Mouse (Mus musculus) cerebellum, adult 11 months (tissue): ENCODE data around the gene Atp5g1.
"Not testable (repeated sequence)": the region's sequence is repeated elsewhere in the genome, so short reads cannot be mapped to it uniquely, and the experiment has no call there.

Experiments used
- DNase-seq: peaks from one replicate; pipeline ENCODE4 v3.0.0; 2022

Gene Atp5g1

GRCm38 (mm10) chr11:96075509-96076220 is at the start of gene Atp5g1:
Atp5g1 (minus strand) TSS chr11:96075670.
- peak; percentile 99 for DNase-seq

GRCm38 (mm10) chr11:96124052-96124914 is 48.8 kb upstream of the Atp5g1 start:
- DNase-seq = no peak

GRCm38 (mm10) chr11:96122806-96123205 is 47.3 kb upstream of the Atp5g1 start:
- DNase-seq = not testable (repeated sequence)

GRCm38 (mm10) chr11:96119401-96119800 is 43.9 kb upstream of the Atp5g1 start:
- DNase-seq = no peak

GRCm38 (mm10) chr11:96116925-96117324 is 41.5 kb upstream of the Atp5g1 start:
- DNase-seq = not testable (repeated sequence)

- DNase-seq = no peak
Measured at GRCm38 (mm10) chr11:96116116-96116515, 40.6 kb upstream of the Atp5g1 start.

GRCm38 (mm10) chr11:96115416-96115815 is 39.9 kb upstream of the Atp5g1 start:
- DNase-seq = no peak

- no peak for DNase-seq
Measured at GRCm38 (mm10) chr11:96114077-96114476, 38.6 kb upstream of the Atp5g1 start.

- no peak for DNase-seq
Measured at GRCm38 (mm10) chr11:96111751-96112150, 36.3 kb upstream of the Atp5g1 start, which contains the start of gene Calcoco2. Calcoco2 (minus strand) TSS chr11:96111964.

GRCm38 (mm10) chr11:96110950-96111349 is 35.5 kb upstream of the Atp5g1 start:
- not testable (repeated sequence) for DNase-seq

GRCm38 (mm10) chr11:96108376-96108775 is 32.9 kb upstream of the Atp5g1 start:
- no peak for DNase-seq

GRCm38 (mm10) chr11:96093361-96093760 is 17.9 kb upstream of the Atp5g1 start:
- no peak for DNase-seq

GRCm38 (mm10) chr11:96092674-96093291 is 17.3 kb upstream of the Atp5g1 start:
- no peak for DNase-seq

- DNase-seq = no peak
Measured at GRCm38 (mm10) chr11:96091073-96091472, 15.6 kb upstream of the Atp5g1 start.

- DNase-seq = no peak
Measured at GRCm38 (mm10) chr11:96087981-96088380, 12.5 kb upstream of the Atp5g1 start.

- DNase-seq = no peak
Measured at GRCm38 (mm10) chr11:96082682-96083081, 7.2 kb upstream of the Atp5g1 start.

- DNase-seq = no peak
Measured at GRCm38 (mm10) chr11:96080736-96081135, 5.3 kb upstream of the Atp5g1 start.

GRCm38 (mm10) chr11:96076221-96077105 is 993 bp upstream of the Atp5g1 start:
- DNase-seq = no peak

GRCm38 (mm10) chr11:96075177-96075508 is 327 bp downstream of the Atp5g1 start:
- DNase-seq = no peak

GRCm38 (mm10) chr11:96074351-96075176 is 906 bp downstream of the Atp5g1 start:
- peak; percentile 47 for DNase-seq

GRCm38 (mm10) chr11:96073295-96073993 is 2.0 kb downstream of the Atp5g1 start:
- no peak for DNase-seq
